Mouse (Mus musculus): ENCODE measurements at regions not wholly inside any gene's neighbourhood (a gene's known extent, or its start where the extent isn't known, plus 50 kb on each side); places are given as distances from the start of the nearest gene placed in this dataset.

- TF ChIP-seq EP300 (optimal IDR thresholded peaks at IDR 0.05): no peak
- TF ChIP-seq CTCF (IDR thresholded peaks at IDR 0.05; ENCODE audit: low read depth): no peak
Measured at GRCm38 (mm10) chr16:24090981-24091380, 102.3 kb upstream of the Bcl6 start.

Data from stomach, postnatal 0 days (tissue).